Mouse (Mus musculus): ENCODE measurements at regions not wholly inside any gene's neighbourhood (a gene's known extent, or its start where the extent isn't known, plus 50 kb on each side); places are given as distances from the start of the nearest gene placed in this dataset.

DNA sequence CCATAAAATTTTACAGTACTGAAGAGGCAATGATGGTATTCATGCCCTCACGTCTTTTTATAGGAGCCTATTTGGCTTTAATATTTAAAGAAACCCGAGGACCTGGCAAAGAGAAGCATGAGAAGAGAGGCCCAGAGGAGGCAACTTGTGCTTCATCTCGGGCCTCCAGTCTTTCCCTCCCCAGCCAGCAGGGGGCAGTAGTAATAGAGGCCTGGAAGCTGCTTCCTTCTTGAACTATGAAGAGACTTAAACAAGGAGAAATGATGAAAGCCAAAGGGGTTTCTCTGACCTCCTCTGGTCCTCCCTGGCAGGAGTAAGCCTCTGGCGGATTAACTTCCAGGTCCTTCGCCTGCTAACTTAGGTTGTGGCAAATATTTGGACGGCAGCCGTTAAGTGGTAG, 284.5 kb downstream of the Hlx start:
- TF ChIP-seq CTCF (IDR thresholded peaks at IDR 0.05; ENCODE audit: borderline replicate concordance, insufficient read depth, low read length) (0 out of 2 replicates have a peak, but pooled peaks have one; percentile 32), POLR2A (IDR thresholded peaks at IDR 0.05; ENCODE audit: low read depth, low read length) (no peak)
